Mouse (Mus musculus) heart, adult 2 months (tissue): ENCODE results near the gene Aarsd1. TPM values are rescaled to one million over a fixed set of nuclear protein-coding genes. Genes with fewer than 3 reads are reported as not detected.
"Not testable (repeated sequence)": the region's sequence is repeated elsewhere in the genome, so short reads cannot be mapped to it uniquely, and the experiment has no call there.

ENCODE experiments used
- DNase-seq, 2 experiments: peaks; one replicate each; pipeline ENCODE4 v3.0.0; 2021
- H3K27ac ChIP-seq: fragments of 200-600 bp; 2 replicates; pipeline ENCODE4 v1.8.1; 2022
- H3K27me3 ChIP-seq: fragments of 200-500 bp; 2 replicates; pipeline ENCODE4 v1.6.1; 2012; ENCODE audit warnings: mild to moderate bottlenecking, low read length, inconsistent platforms, mixed read lengths; ENCODE audit not compliant: control insufficient read depth, insufficient read depth
- H3K36me3 ChIP-seq: fragments of 200-500 bp; 2 replicates; pipeline ENCODE4 v1.6.1; 2012; ENCODE audit warnings: low read length, inconsistent platforms; ENCODE audit not compliant: control insufficient read depth, insufficient read depth
- H3K4me1 ChIP-seq: fragments of 200-500 bp; 2 replicates; pipeline ENCODE4 v1.6.1; 2011; ENCODE audit warnings: low read length; ENCODE audit not compliant: control insufficient read depth, insufficient read depth
- H3K4me3 ChIP-seq: fragments of 200-600 bp; 2 replicates; pipeline ENCODE4 v1.8.1; 2022
- H3K79me2 ChIP-seq: fragments of 200-500 bp; replicated peaks from 2 replicates; pipeline ENCODE4 v1.6.1; 2012; ENCODE audit warnings: mild to moderate bottlenecking, inconsistent platforms, low read length, moderate library complexity, mixed read lengths; ENCODE audit not compliant: control insufficient read depth, insufficient read depth
- H3K9ac ChIP-seq: fragments of 200-500 bp; 2 replicates; pipeline ENCODE4 v1.6.1; 2012; ENCODE audit warnings: low read depth, mild to moderate bottlenecking, control low read depth, inconsistent platforms, low read length, mixed read lengths
- CTCF ChIP-seq: fragments of 200-600 bp; IDR thresholded peaks from 2 replicates; pipeline ENCODE4 v1.8.1; 2022; ENCODE audit warnings: antibody characterized with exemption, mild to moderate bottlenecking, moderate library complexity
- EP300 ChIP-seq: fragments of 200-500 bp; IDR thresholded peaks from 2 replicates; pipeline ENCODE4 v1.6.1; 2011; ENCODE audit warnings: low read depth, low read length, control low read depth; ENCODE audit not compliant: insufficient read depth
- POLR2A ChIP-seq: fragments of 200-500 bp; IDR thresholded peaks from 2 replicates; pipeline ENCODE4 v1.6.1; 2011; ENCODE audit warnings: mild to moderate bottlenecking, low read depth, low read length, control low read depth; ENCODE audit not compliant: insufficient read depth
- WGBS: fragments of 180-500 bp; shearing (Covaris S2); methylation state at CpG from one replicate; pipeline ENCODE4 v1.1.7; 2018; 5-methylcytosine and 5-hydroxymethylcytosine counted together
- intact Hi-C: fragments of 180-260 bp; cut with DNase I; formaldehyde crosslinking; loops from one replicate; pipeline ENCODE4 v1.15.1; 2025
- long read RNA-seq: library from polyadenylated mRNA; stranded (forward); transcript quantifications from one replicate; pipeline ENCODE4 v2.0.0, GENCODE M21; 2021
- polyA plus RNA-seq: library from polyadenylated mRNA; depleted of rRNA; stranded (reverse); fragments of >200 nt; gene quantifications from 2 replicates; pipeline ENCODE4 v1.2.3, GENCODE M21; 2012; rRNA removed
- total RNA-seq, 2 experiments: library from RNA; stranded (reverse); gene quantifications; 2 replicates each; pipeline ENCODE4 v1.2.3; 2021

Aarsd1 gene
- 10 to 100 TPM; 19.5 to 23.4 TPM for total RNA-seq
- 23.0 and 28.0 TPM in 2 replicates for polyA plus RNA-seq
- long read RNA-seq, transcript Aarsd1-201 (12 exons, 1,516 nt) = major isoform, 35 of 35 reads
- long read RNA-seq, partial matches to known transcripts = 0 of 35 reads
- long read RNA-seq, other reads (novel, unspliced or antisense) = 0 of 35 reads

DNA sequence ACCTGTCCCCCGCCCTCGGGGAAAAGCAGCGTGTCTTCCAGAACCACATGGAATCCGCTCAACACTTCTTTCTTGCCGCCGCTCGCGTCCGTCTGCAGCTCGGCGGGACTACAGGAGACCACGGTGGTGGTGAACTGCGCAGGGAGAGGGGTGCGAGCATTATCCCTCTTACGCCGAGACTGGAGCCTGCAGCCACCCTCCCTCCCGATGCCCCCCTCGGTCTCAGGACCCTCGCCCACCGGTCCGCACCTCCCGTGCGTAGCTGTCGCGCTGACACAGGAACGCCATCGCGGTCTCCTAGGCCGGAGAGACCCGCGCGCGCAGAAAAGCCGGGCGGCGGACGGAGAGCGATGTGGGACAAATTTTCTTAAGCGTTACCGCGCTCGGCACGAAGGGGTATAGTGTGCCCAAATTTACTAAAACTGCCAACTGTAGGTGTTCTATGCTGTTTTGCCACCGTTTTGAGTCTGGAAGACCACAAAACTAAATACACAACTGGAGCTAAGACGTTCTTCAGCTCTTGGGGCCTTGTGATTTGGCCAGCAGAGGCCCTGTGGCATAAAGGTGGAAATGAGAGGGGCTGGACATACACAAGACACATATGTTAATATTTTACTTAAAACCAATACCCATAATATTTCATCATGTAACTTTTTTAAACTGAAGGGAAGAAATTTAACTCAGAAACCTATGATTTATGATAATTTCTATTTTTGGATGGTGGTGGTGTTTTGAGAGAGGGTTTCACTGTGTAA lies at the start of gene Aarsd1:
TSS of gene Aarsd1 (minus strand) at position 515 of the 755 bp plus-strand sequence.
- Histone ChIP-seq H3K4me3 (peak within 1 kb of the TSS; percentile 98), H3K36me3 (no peaks in the 10 kb centered on the region), H3K27ac (peak within 1 kb of the TSS; percentile 84), H3K9ac (peak within 1 kb of the TSS; percentile 95), H3K79me2 (no peaks in the 10 kb centered on the region), H3K27me3 (no peaks in the 10 kb centered on the region), H3K4me1 (peaks cover 3% of the 10 kb centered on the region; the same call in 1 of the 2 replicates)
- intact Hi-C loops = no loop called here
- peak; percentile 90 to 95 for DNase-seq
- TF ChIP-seq POLR2A (peak; percentile 69), CTCF (peak; percentile 23; the same call in 1 of the 2 replicates), EP300 (no peak)
- WGBS = 1% methylated on average over 45 of the region's 45 CpGs

DNA sequence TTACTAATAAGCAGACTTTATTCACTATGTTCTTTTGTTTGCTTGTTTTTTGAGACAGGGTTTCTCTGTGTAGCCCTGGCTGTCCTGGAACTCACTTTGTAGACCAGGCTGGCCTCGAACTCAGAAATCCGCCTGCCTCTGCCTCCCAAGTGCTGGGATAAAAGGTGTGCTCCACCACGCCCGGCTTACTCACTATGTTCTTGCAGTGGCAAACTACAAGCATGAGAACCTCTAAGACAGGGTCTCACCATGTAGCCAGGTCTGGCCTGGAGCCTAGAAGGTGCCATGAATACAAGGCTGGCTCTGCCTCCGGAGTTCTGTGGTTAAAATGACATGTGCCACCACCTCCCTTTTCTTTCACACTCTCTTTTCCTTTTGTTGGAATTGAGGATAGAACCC lies 49.1 kb upstream of the Aarsd1 start:
- H3K4me3 ChIP-seq = peak overlapping the region; percentile 82
- intact Hi-C loops = loop anchor here (5.0 kb wide), 1 partner anchor 86 kb away; the partner anchor contains the start of genes Brca1 and Nbr1
- DNase-seq, H3K4me1 ChIP-seq, H3K36me3 ChIP-seq, H3K9ac ChIP-seq, H3K79me2 ChIP-seq, H3K27me3 ChIP-seq: not testable (repeated sequence)
- peak overlapping the region; percentile 88 for H3K27ac ChIP-seq
- WGBS = 48% methylated on average over 5 of the region's 5 CpGs

DNA sequence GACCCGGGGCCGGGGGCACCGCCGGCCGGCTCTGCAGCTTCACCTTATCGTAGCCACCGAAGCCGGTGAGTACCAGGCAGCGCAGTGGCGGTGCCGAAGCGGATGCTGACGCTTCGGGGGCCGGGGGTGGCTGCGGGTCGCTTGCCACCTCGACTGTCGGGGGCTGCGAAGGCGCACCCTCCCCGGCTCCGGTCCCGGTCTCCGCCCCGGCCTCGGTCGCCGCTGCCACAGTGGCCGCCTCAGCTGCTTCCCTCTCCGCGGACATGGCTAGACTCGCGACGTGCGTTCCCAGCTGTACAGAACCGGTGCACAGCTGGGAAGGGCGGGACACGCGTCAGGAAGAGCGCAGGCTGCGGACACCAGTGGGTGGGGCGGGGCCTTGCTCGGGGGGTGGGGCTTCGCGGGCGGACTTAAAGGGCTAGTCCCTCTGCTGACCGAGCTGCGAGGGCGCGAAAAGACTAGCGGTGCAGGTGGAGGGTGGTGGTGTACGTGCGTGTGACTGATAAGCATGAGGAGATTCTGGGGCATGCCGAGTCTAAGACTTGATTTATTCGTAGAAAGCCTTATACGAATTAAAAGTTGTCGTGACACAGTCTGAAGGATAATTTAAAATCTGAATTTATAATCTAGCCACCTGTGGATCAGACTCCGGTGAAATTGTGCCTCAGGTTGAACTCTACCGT lies 48.6 kb upstream of the Aarsd1 start, which contains the start of gene Vat1:
TSS of gene Vat1 (minus strand) at position 362 of the 683 bp plus-strand sequence.
- intact Hi-C loops = loop anchor here (2.0 to 5.0 kb wide), 2 partner anchors 17 to 86 kb away; partner anchors contain the start of genes Brca1, Ifi35 and Nbr1
- H3K79me2 ChIP-seq = no peaks in the 10 kb centered on the region

DNA sequence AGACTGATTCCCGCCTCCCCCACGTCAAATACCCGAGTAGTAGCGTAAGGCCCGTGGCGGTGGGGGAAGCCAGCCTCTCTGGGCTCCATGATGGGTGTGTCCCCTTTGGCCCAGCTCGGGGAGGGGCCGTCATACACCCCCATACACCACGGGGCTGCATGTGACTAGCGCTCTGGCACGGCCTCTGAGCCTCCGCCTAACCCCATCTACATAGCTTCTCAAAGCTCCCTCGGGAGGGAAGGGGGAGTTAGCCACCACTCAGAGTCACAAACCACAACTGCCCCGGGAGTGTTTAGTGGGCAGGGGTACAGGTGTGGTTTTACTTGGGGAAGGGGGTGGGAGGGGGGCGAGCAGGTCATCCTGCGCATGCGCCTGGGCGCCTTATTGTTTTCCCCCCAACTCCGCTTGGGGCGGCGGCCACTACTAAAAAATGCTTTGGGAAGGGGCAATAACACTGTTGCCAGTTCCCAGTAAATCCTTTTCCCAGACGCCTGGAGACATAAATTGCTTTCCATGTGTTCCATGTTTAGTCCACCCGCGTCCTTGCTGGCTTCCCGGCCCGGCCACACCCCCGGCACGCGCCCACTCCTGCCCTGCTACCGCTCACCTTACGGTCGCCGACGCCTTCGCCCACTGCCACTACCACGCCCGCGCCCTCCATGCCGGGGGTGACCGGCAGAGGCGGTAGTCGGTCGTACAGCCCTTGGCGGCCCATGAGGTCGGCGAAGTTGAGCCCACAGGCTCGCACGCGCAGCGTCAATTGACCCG lies 47.9 kb upstream of the Aarsd1 start:
- no peaks in the 10 kb centered on the region for H3K79me2 ChIP-seq
- WGBS = 3% methylated on average over 51 of the region's 51 CpGs
- TF ChIP-seq POLR2A (no peak), CTCF (0 out of 2 replicates have a peak, but pooled peaks have one; percentile 21), EP300 (no peak)
- peak overlapping the region; percentile 82 for H3K4me3 ChIP-seq
- intact Hi-C loops = loop anchor here (2.0 to 5.0 kb wide), 2 partner anchors 16 to 87 kb away; partner anchors contain the start of genes Brca1, Ifi35 and Nbr1
- peaks cover 3% of the 10 kb centered on the region for H3K4me1 ChIP-seq
- H3K36me3 ChIP-seq = no peaks in the 10 kb centered on the region
- peak overlapping the region; percentile 88 for H3K27ac ChIP-seq
- no peaks in the 10 kb centered on the region for H3K27me3 ChIP-seq
- DNase-seq = peak; percentile 75 to 83
- peak overlapping the region; percentile 82 for H3K9ac ChIP-seq

More for the DNA sequence above, 48.6 kb upstream of the Aarsd1 start, which contains the start of gene Vat1:
- H3K4me1 ChIP-seq = peaks cover 3% of the 10 kb centered on the region
- H3K27ac ChIP-seq = peak within 1 kb of the TSS; percentile 88
- H3K27me3 ChIP-seq = no peaks in the 10 kb centered on the region
- peak within 1 kb of the TSS; percentile 82 for H3K9ac ChIP-seq
- 0 out of 2 replicates have a peak, but pooled peaks have one; percentile 20 for TF ChIP-seq EP300
- TF ChIP-seq CTCF = peak; percentile 38
- peak; percentile 71 for TF ChIP-seq POLR2A
- 1% methylated on average over 60 of the region's 60 CpGs for WGBS
- peak; percentile 83 to 85 for DNase-seq
- peak within 1 kb of the TSS; percentile 82 for H3K4me3 ChIP-seq
- H3K36me3 ChIP-seq = no peaks in the 10 kb centered on the region

DNA sequence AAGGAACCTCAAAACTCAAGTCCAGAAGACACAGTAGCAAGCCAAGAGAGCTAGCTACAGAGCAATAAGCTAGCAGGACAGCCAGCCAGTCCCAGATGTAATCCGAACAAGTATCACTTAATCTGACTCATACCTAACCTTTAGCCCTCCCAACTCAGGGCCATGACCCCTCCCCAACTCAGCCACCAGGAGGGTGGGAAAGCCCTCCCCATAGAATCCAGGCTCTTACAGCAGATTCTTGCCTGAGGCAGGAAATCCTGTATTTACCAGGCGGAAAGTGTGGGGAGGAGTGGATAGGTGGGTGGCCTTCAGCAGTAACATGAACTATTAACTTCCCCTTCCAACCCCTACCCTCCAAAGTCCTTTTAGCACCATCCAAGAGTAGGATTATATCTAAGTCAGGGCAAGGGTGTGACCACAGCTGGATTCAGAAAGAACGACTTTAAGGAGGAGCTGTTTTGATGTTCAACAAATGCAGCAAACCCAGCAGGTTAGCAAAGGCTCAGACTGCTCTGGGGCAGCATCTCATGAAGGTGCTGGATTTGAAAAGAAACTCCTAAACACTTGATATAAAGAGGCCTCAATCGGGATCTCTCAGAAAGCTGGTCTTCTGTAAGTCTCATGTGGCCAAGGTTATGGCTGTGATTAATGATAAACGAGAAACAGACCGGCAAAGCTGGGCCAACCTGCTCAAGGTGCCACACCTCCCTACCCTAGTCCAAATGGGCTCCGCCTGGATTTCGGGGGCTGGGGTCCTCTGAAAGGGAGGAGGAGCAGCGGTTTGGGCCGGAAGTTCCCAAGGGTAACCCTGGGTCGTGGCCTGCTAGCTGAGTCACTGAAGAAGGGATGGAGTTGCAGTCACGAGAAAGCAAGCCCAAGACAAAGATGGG lies 47.0 kb upstream of the Aarsd1 start, which contains the start of gene Rnd2:
TSS of gene Rnd2 (plus strand) at position 789 of the 890 bp plus-strand sequence.
- Histone ChIP-seq H3K4me3 (peak within 1 kb of the TSS; percentile 82), H3K79me2 (no peaks in the 10 kb centered on the region), H3K27ac (peak within 1 kb of the TSS; percentile 88), H3K9ac (peak within 1 kb of the TSS; percentile 82), H3K27me3 (no peaks in the 10 kb centered on the region), H3K4me1 (peaks cover 3% of the 10 kb centered on the region), H3K36me3 (no peaks in the 10 kb centered on the region)
- intact Hi-C loops = loop anchor here (2.0 to 5.0 kb wide), 2 partner anchors 16 to 88 kb away; partner anchors contain the start of genes Brca1, Ifi35 and Nbr1
- DNase-seq = no peak
- 16% methylated on average over 12 of the region's 12 CpGs for WGBS
- TF ChIP-seq POLR2A (no peak), CTCF (no peak), EP300 (no peak)
